Mouse (Mus musculus): ENCODE data around the gene Rpl12.
A peak's percentile ranks its signal among the peaks of the same experiment; 100 is the strongest.

The Rpl12 gene

GRCm38 (mm10) chr2:32940483-32940882 is 20.9 kb upstream of the Rpl12 start:
- DNase-seq (ENCODE audit: low spot score), result no peak

- no peak for DNase-seq (ENCODE audit: low spot score)
Measured at GRCm38 (mm10) chr2:32947454-32947853, 13.9 kb upstream of the Rpl12 start.

- DNase-seq (ENCODE audit: low spot score), result no peak
Measured at GRCm38 (mm10) chr2:32954581-32954980, 6.8 kb upstream of the Rpl12 start.

GRCm38 (mm10) chr2:32957344-32957743 is 4.0 kb upstream of the Rpl12 start:
- no peak for DNase-seq (ENCODE audit: low spot score)

GRCm38 (mm10) chr2:32960273-32960672 is 1.1 kb upstream of the Rpl12 start:
- no peak for DNase-seq (ENCODE audit: low spot score)

- DNase-seq (ENCODE audit: low spot score), result no peak
Measured at GRCm38 (mm10) chr2:32962062-32962874, 909 bp downstream of the Rpl12 start.

GRCm38 (mm10) chr2:32962875-32963220 is 1.5 kb downstream of the Rpl12 start:
- DNase-seq (ENCODE audit: low spot score), result no peak

GRCm38 (mm10) chr2:32963544-32963943 is 2.2 kb downstream of the Rpl12 start:
- no peak for DNase-seq (ENCODE audit: low spot score)

- DNase-seq (ENCODE audit: low spot score), result no peak
Measured at GRCm38 (mm10) chr2:32963981-32964380, 2.6 kb downstream of the Rpl12 start.

- no peak for DNase-seq (ENCODE audit: low spot score)
Measured at GRCm38 (mm10) chr2:32964659-32965457, 3.5 kb downstream of the Rpl12 start.

GRCm38 (mm10) chr2:32965511-32966183 is 4.3 kb downstream of the Rpl12 start:
- no peak for DNase-seq (ENCODE audit: low spot score)

GRCm38 (mm10) chr2:32966184-32966688 is 4.9 kb downstream of the Rpl12 start:
- DNase-seq (ENCODE audit: low spot score), result no peak

GRCm38 (mm10) chr2:32966689-32967631 is 5.6 kb downstream of the Rpl12 start:
- DNase-seq (ENCODE audit: low spot score), result peak; percentile 75

- no peak for DNase-seq (ENCODE audit: low spot score)
Measured at GRCm38 (mm10) chr2:32968024-32968614, 6.8 kb downstream of the Rpl12 start.

- no peak for DNase-seq (ENCODE audit: low spot score)
Measured at GRCm38 (mm10) chr2:32969326-32969725, 8.0 kb downstream of the Rpl12 start.

- DNase-seq (ENCODE audit: low spot score), result no peak
Measured at GRCm38 (mm10) chr2:32971235-32971634, 9.9 kb downstream of the Rpl12 start.

- no peak for DNase-seq (ENCODE audit: low spot score)
Measured at GRCm38 (mm10) chr2:32974216-32974615, 12.9 kb downstream of the Rpl12 start.

- no peak for DNase-seq (ENCODE audit: low spot score)
Measured at GRCm38 (mm10) chr2:32977114-32977513, 15.8 kb downstream of the Rpl12 start.

- no peak for DNase-seq (ENCODE audit: low spot score)
Measured at GRCm38 (mm10) chr2:32978675-32979074, 17.3 kb downstream of the Rpl12 start.

- no peak for DNase-seq (ENCODE audit: low spot score)
Measured at GRCm38 (mm10) chr2:32979675-32980074, 18.3 kb downstream of the Rpl12 start.

GRCm38 (mm10) chr2:32981281-32981680 is 19.9 kb downstream of the Rpl12 start:
- DNase-seq (ENCODE audit: low spot score), result peak; percentile 35

All from spleen, adult 12 weeks (tissue).